Mouse (Mus musculus): ENCODE measurements around the gene Rmnd5a. TPM values are rescaled to one million over a fixed set of nuclear protein-coding genes. Genes with fewer than 3 reads are reported as not detected.

Rmnd5a gene
- total and polyA plus RNA-seq, 2 experiments from 2014 or later = 6.4 to 55.6 TPM

DNA sequence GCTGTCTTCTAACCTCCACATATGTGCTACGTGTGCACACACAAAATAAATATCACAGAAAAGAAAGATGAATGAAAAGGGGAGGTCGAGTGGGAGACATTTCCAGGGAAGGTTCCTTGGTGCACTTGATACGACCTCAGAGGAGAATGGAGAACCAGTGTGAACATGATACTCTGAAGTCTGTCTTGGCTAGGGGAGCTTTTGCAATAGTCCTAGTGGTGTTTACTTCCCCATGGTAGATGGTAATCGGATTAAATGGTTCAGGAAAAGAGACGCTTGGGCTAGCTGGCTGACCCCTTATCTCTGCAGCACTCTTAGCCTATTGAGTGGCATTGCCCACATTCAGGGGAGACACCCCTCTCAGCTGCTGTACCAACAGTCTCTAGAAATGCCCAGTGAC is 36.3 kb upstream of the Rmnd5a start:
- Histone ChIP-seq H3K27ac (ENCODE audit: low read depth, low read length) (no peak overlapping the region), H3K4me1 (ENCODE audit: insufficient read depth) (no peaks in the 10 kb centered on the region), H3K36me3 (ENCODE audit: insufficient read depth) (no peaks in the 10 kb centered on the region), H3K4me3 (ENCODE audit: low read depth, low read length) (no peak overlapping the region), H3K4me2 (ENCODE audit: low read depth) (no peak overlapping the region), H3K9me3 (ENCODE audit: low read length) (no peaks in the 10 kb centered on the region), H3K27me3 (ENCODE audit: insufficient read depth, low read length) (no peaks in the 10 kb centered on the region), H3K9ac (no peak overlapping the region)
- no peak for DNase-seq
- no peak for ATAC-seq
- WGBS = 81% methylated on average over 5 of the region's 5 CpGs
- no peak for TF ChIP-seq CTCF (IDR thresholded peaks at IDR 0.05; ENCODE audit: low read depth)

DNA sequence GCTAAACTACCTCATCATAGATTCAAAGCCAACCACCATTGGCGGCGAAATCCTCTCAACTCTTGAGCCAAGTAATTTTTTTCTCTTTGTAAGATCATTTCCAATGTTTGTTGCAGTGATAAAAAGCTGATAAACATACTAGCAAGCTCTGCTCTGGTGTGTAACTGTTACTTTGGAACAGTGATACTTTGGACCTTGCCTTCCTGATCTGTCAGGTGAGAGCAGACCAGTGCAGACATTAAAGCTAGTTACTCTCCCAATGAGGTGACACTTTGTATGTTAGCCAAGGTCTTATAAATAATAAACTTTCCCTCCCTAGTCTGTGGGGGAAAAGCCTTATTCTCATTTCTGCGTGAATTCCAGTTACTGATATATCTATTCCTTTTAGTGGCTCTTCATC is 35.2 kb upstream of the Rmnd5a start:
- Histone ChIP-seq H3K9me3 (ENCODE audit: low read length) (no peaks in the 10 kb centered on the region), H3K4me3 (ENCODE audit: low read depth, low read length) (no peak overlapping the region), H3K27ac (ENCODE audit: low read depth, low read length) (no peak overlapping the region), H3K27me3 (ENCODE audit: insufficient read depth, low read length) (no peaks in the 10 kb centered on the region), H3K36me3 (ENCODE audit: insufficient read depth) (no peaks in the 10 kb centered on the region), H3K4me2 (ENCODE audit: low read depth) (no peak overlapping the region), H3K4me1 (ENCODE audit: insufficient read depth) (no peaks in the 10 kb centered on the region), H3K9ac (no peak overlapping the region)
- no peak for DNase-seq
- no peak for TF ChIP-seq CTCF (IDR thresholded peaks at IDR 0.05; ENCODE audit: low read depth)
- ATAC-seq = no peak
- 84% methylated on average over 3 of the region's 3 CpGs for WGBS

DNA sequence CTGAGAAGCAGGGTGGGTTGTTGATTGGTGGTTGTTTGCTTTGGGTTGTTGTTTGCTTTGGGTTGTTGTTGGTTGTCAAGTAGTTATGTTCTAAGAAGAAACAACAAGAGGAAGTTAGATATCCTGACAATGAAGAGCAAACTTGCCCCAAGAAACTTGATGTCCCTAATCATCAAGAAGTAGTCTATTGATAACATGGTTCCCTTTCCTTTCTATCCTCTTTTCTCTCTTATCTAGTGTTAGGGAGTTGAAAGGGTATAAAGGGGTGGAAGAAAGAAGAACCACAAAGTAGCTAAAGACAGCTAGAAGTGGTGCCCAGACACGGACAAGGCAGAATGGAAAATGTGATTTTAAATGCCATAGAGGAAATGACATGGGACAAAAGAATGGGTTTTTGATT is 32.3 kb upstream of the Rmnd5a start:
- no peaks in the 10 kb centered on the region for H3K36me3 ChIP-seq (ENCODE audit: insufficient read depth)
- DNase-seq = no peak
- H3K27ac ChIP-seq (ENCODE audit: low read depth, low read length) = no peak overlapping the region
- WGBS = 86% methylated on average over 1 of the region's 1 CpGs
- no peak for ATAC-seq
- no peak overlapping the region for H3K4me3 ChIP-seq (ENCODE audit: low read depth, low read length)
- H3K27me3 ChIP-seq (ENCODE audit: insufficient read depth, low read length) = no peaks in the 10 kb centered on the region
- no peak for TF ChIP-seq CTCF (IDR thresholded peaks at IDR 0.05; ENCODE audit: low read depth)
- H3K4me1 ChIP-seq (ENCODE audit: insufficient read depth) = no peaks in the 10 kb centered on the region
- H3K9me3 ChIP-seq (ENCODE audit: low read length) = no peaks in the 10 kb centered on the region
- H3K9ac ChIP-seq = no peak overlapping the region
- no peak overlapping the region for H3K4me2 ChIP-seq (ENCODE audit: low read depth)

DNA sequence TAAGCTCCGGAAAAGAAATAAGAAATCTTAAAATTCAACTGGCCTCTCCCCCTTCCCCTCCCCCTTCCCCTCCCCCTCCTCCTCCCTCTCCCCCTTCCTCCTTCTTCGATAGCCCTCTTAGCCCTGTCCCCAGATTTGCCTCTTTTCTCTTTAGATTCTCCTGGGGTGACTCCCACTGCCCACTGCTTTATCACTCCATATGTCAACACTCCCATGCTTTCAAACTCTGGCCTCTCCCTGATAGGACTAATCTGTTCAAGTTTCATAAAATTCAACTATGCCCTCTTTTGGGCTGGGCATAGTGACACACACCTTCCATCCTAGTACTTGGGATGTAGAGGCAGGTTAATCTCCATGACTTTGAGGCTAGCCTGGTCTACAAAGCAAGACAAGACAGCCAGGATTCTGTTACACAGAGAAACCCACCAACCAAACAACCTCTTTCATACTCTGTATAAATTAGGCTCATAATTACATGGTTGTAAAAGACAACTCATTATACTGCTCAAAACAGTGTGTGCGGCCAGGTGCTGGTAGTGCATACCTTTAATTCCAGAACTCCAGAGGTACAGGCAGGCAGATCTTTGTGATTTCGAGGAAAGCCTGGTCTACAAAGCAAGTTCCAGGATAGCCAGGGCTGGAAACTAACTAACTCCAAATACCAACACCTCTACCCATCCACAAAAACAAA is 31.5 kb upstream of the Rmnd5a start:
- Histone ChIP-seq H3K9me3 (ENCODE audit: low read length) (no peaks in the 10 kb centered on the region), H3K4me2 (ENCODE audit: low read depth) (no peak overlapping the region), H3K4me3 (ENCODE audit: low read depth, low read length) (no peak overlapping the region), H3K4me1 (ENCODE audit: insufficient read depth) (no peaks in the 10 kb centered on the region), H3K27ac (ENCODE audit: low read depth, low read length) (no peak overlapping the region), H3K36me3 (ENCODE audit: insufficient read depth) (no peaks in the 10 kb centered on the region), H3K9ac (no peak overlapping the region), H3K27me3 (ENCODE audit: insufficient read depth, low read length) (no peaks in the 10 kb centered on the region)
- ATAC-seq (no peak), DNase-seq (no peak)
- TF ChIP-seq CTCF (IDR thresholded peaks at IDR 0.05; ENCODE audit: low read depth) = no peak
- 88% methylated on average over 4 of the region's 4 CpGs for WGBS

DNA sequence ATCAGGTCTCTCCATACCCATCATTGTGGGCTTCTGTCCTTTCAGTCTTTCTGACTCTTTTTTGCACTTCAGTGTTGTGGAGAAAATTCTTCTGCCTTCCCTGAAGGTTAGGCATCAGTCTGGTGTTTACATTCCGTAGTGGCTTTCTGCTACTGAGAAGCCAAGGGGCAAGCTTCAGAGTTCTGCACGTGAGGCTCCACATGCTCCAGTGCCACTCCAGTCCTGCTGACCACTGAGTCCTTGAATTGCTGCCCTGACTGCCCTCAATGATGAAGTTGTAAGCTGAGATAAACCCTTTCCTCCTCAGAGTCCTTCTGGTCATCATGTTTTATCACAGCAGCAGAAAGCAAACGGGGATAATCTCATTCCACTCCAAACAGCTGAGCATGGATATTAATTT is 28.9 kb upstream of the Rmnd5a start:
- WGBS = 73% methylated on average over 3 of the region's 3 CpGs
- ATAC-seq = no peak

DNA sequence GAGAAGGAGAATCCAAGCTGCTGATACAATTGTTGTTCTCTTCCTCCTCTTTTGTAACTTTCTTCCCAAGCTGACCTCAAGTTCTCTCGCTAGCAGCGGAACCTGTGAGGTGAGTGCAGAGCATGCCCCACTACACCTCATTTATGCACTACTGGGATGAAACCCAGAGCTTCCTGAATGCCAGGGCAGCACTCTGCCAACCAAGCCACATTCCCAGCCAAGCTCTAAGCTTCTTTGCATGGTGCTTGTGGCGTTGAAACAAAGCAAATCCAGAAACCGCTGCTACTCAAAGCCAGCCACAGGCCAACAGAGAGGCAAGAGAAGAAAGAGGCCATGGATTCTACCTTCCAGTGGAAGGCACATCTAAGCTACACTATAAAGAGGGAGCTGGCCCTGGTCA is 27.3 kb upstream of the Rmnd5a start:
- no peak for ATAC-seq
- Histone ChIP-seq H3K4me1 (ENCODE audit: insufficient read depth) (no peaks in the 10 kb centered on the region), H3K27ac (ENCODE audit: low read depth, low read length) (no peak overlapping the region), H3K9me3 (ENCODE audit: low read length) (no peaks in the 10 kb centered on the region), H3K4me2 (ENCODE audit: low read depth) (no peak overlapping the region), H3K27me3 (ENCODE audit: insufficient read depth, low read length) (no peaks in the 10 kb centered on the region), H3K9ac (no peak overlapping the region), H3K4me3 (ENCODE audit: low read depth, low read length) (no peak overlapping the region), H3K36me3 (ENCODE audit: insufficient read depth) (no peaks in the 10 kb centered on the region)
- 58% methylated on average over 4 of the region's 4 CpGs for WGBS
- peak; percentile 6 for DNase-seq
- TF ChIP-seq CTCF (IDR thresholded peaks at IDR 0.05; ENCODE audit: low read depth) = no peak

More for the DNA sequence above, 28.9 kb upstream of the Rmnd5a start:
- Histone ChIP-seq H3K27ac (ENCODE audit: low read depth, low read length) (no peak overlapping the region), H3K27me3 (ENCODE audit: insufficient read depth, low read length) (no peaks in the 10 kb centered on the region), H3K9ac (no peak overlapping the region), H3K4me3 (ENCODE audit: low read depth, low read length) (no peak overlapping the region), H3K9me3 (ENCODE audit: low read length) (no peaks in the 10 kb centered on the region), H3K36me3 (ENCODE audit: insufficient read depth) (no peaks in the 10 kb centered on the region), H3K4me2 (ENCODE audit: low read depth) (no peak overlapping the region), H3K4me1 (ENCODE audit: insufficient read depth) (no peaks in the 10 kb centered on the region)
- no peak for TF ChIP-seq CTCF (IDR thresholded peaks at IDR 0.05; ENCODE audit: low read depth)
- no peak for DNase-seq

DNA sequence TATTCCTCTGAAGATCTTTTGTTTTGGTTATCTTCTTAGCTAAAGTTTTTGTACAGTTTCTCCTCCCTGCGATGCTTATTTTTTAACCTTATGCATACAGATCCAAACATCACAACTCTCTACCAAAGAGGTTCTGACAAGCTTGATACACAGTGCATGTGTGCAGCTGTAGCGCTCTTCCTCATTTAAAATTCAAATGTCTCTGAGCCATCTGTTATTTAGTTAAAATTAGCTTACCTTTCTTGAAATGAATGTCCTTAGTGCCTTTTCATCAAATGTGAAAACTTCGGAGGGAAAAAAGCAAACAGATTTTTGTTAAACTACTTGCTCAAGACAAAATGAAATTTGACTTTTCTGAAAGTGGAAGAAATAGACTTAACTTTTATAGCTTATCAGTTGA is 24.7 kb upstream of the Rmnd5a start:
- H3K27me3 ChIP-seq (ENCODE audit: insufficient read depth, low read length) = no peaks in the 10 kb centered on the region
- no peaks in the 10 kb centered on the region for H3K4me1 ChIP-seq (ENCODE audit: insufficient read depth)
- H3K27ac ChIP-seq (ENCODE audit: low read depth, low read length) = no peak overlapping the region
- TF ChIP-seq CTCF (IDR thresholded peaks at IDR 0.05; ENCODE audit: low read depth) = no peak
- no peak overlapping the region for H3K9ac ChIP-seq
- no peak overlapping the region for H3K4me2 ChIP-seq (ENCODE audit: low read depth)
- H3K36me3 ChIP-seq (ENCODE audit: insufficient read depth) = no peaks in the 10 kb centered on the region
- no peaks in the 10 kb centered on the region for H3K9me3 ChIP-seq (ENCODE audit: low read length)
- H3K4me3 ChIP-seq (ENCODE audit: low read depth, low read length) = no peak overlapping the region
- no peak; the same call in 1 of the 2 replicates for ATAC-seq
- no peak for DNase-seq
- 38% methylated on average over 3 of the region's 3 CpGs for WGBS

Data from forebrain, postnatal 0 days (tissue).